Mouse (Mus musculus) A20 (cell line): ENCODE results near the gene Ifna16.

Experiments used
- DNase-seq: peaks from one replicate; pipeline ENCODE4 v3.0.0-alpha.2; 2011; ENCODE audit warnings: low read depth, low spot score

Gene Ifna16

GRCm38 (mm10) chr4:88642526-88642925, 34.2 kb downstream of the Ifna16 start:
- DNase-seq, result peak; percentile 18

- peak; percentile 94 for DNase-seq
Observed at GRCm38 (mm10) chr4:88641077-88641831, 35.5 kb downstream of the Ifna16 start.

- no peak for DNase-seq
Observed at GRCm38 (mm10) chr4:88640704-88641076, 36.0 kb downstream of the Ifna16 start.

GRCm38 (mm10) chr4:88634311-88634710, 42.4 kb downstream of the Ifna16 start, which contains the start of gene C87499:
TSS of gene C87499 (minus strand) at chr4:88634411.
- no peak for DNase-seq
